Comparison of ENCODE assay signal across 7 mouse cellular contexts in genomic region chr2:77170633-77171105, GRCm38 (mm10). TPM values are rescaled to one million over a fixed set of nuclear protein-coding genes. Genes with fewer than 3 reads are reported as not detected.
DNase-seq lines count a peak whose midpoint lies in the region; ATAC-seq and TF ChIP-seq lines count a peak whose summit lies in the region.

Ccdc141 (minus strand) TSS chr2:77170636.

- peaks cover 10% of the 10 kb centered on the region for H3K4me1 ChIP-seq in testis, adult 2 months (ENCODE audit: control insufficient read depth, insufficient read depth, low read length)
- H3K4me1 ChIP-seq in forebrain, embryonic 16.5 days (replicated peaks; ENCODE audit: control insufficient read depth, insufficient read depth, low read length), result peaks cover 17% of the 10 kb centered on the region
- peaks cover 10% of the 10 kb centered on the region; the same call in 1 of the 2 replicates for H3K4me1 ChIP-seq in intestine, embryonic 16.5 days (ENCODE audit: control insufficient read depth, insufficient read depth, low read length)
- peaks cover 26% of the 10 kb centered on the region for H3K4me1 ChIP-seq in midbrain, embryonic 11.5 days (ENCODE audit: control insufficient read depth, insufficient read depth, low read length)

- no peak for TF ChIP-seq POLR2A in testis, adult 2 months (IDR thresholded peaks at IDR 0.05; ENCODE audit: control insufficient read depth, low read depth, low read length)

- ATAC-seq in forebrain, embryonic 16.5 days, result no peak
- ATAC-seq in intestine, embryonic 16.5 days, result no peak
- no peak for ATAC-seq in midbrain, embryonic 11.5 days (ENCODE audit: low FRiP score)

- DNase-seq in testis, postnatal 14 days (ENCODE audit: low spot score), result no peak
- DNase-seq in midbrain, embryonic 11.5 days (ENCODE audit: low spot score, missing footprints), result no peak
- no peak for DNase-seq in embryo, embryonic 9.5 days (ENCODE audit: extremely low spot score)
- DNase-seq in adrenal gland, adult 8-10 months, result no peak

- peak within 1 kb of the TSS; percentile 81 for H3K4me3 ChIP-seq in testis, adult 2 months (ENCODE audit: control insufficient read depth, low read depth, low read length)
- H3K4me3 ChIP-seq in forebrain, embryonic 16.5 days (replicated peaks; ENCODE audit: low read length), result peak within 1 kb of the TSS; percentile 39
- H3K4me3 ChIP-seq in intestine, embryonic 16.5 days (ENCODE audit: low read length), result peak within 1 kb of the TSS; percentile 59
- H3K4me3 ChIP-seq in midbrain, embryonic 11.5 days (ENCODE audit: low read depth, low read length), result peak within 1 kb of the TSS; percentile 23

- H3K4me2 ChIP-seq in forebrain, embryonic 16.5 days (ENCODE audit: low read length), result peak within 1 kb of the TSS; percentile 60
- peak within 1 kb of the TSS; percentile 93 for H3K4me2 ChIP-seq in intestine, embryonic 16.5 days (ENCODE audit: low read depth, low read length)
- H3K4me2 ChIP-seq in midbrain, embryonic 11.5 days, result peak within 1 kb of the TSS; percentile 56

- no peak for TF ChIP-seq CTCF in testis, adult 2 months (IDR thresholded peaks at IDR 0.05; ENCODE audit: control insufficient read depth, insufficient read depth, insufficient replicate concordance, low read depth, low read length)

- H3K9ac ChIP-seq in forebrain, embryonic 16.5 days (replicated peaks; ENCODE audit: low read depth, low read length), result peak within 1 kb of the TSS; percentile 35; the same call in 1 of the 2 replicates
- H3K9ac ChIP-seq in intestine, embryonic 16.5 days (ENCODE audit: low read depth, low read length), result peak within 1 kb of the TSS; percentile 59
- peak within 1 kb of the TSS; percentile 49; the same call in 1 of the 2 replicates for H3K9ac ChIP-seq in midbrain, embryonic 11.5 days (ENCODE audit: low read length)

- H3K27me3 ChIP-seq in testis, adult 2 months (ENCODE audit: control insufficient read depth, insufficient read depth, low read length), result no peaks in the 10 kb centered on the region
- H3K27me3 ChIP-seq in forebrain, embryonic 16.5 days (replicated peaks; ENCODE audit: control insufficient read depth, insufficient read depth, low read length), result no peaks in the 10 kb centered on the region
- no peaks in the 10 kb centered on the region for H3K27me3 ChIP-seq in intestine, embryonic 16.5 days (replicated peaks; ENCODE audit: control insufficient read depth, insufficient read depth, low read length)
- H3K27me3 ChIP-seq in midbrain, embryonic 11.5 days (ENCODE audit: control insufficient read depth, insufficient read depth, low read length), result no peaks in the 10 kb centered on the region

- no peaks in the 10 kb centered on the region for H3K36me3 ChIP-seq in testis, adult 2 months (ENCODE audit: control insufficient read depth, insufficient read depth, low read length)
- H3K36me3 ChIP-seq in forebrain, embryonic 16.5 days (ENCODE audit: control insufficient read depth, insufficient read depth), result no peaks in the 10 kb centered on the region
- H3K36me3 ChIP-seq in intestine, embryonic 16.5 days (ENCODE audit: control insufficient read depth, insufficient read depth, low read length), result no peaks in the 10 kb centered on the region
- H3K36me3 ChIP-seq in midbrain, embryonic 11.5 days (ENCODE audit: control insufficient read depth, insufficient read depth, low read length), result no peaks in the 10 kb centered on the region

- H3K9me3 ChIP-seq in forebrain, embryonic 16.5 days (ENCODE audit: control insufficient read depth, low read length), result no peaks in the 10 kb centered on the region
- H3K9me3 ChIP-seq in intestine, embryonic 16.5 days (ENCODE audit: control insufficient read depth, low read length), result no peaks in the 10 kb centered on the region
- no peaks in the 10 kb centered on the region for H3K9me3 ChIP-seq in midbrain, embryonic 11.5 days (ENCODE audit: control insufficient read depth, low read length)

- H3K27ac ChIP-seq in testis, adult 2 months (ENCODE audit: control insufficient read depth, insufficient read depth, low read depth, low read length), result peak within 1 kb of the TSS; percentile 87
- H3K27ac ChIP-seq in forebrain, embryonic 16.5 days (ENCODE audit: low read length), result no peak within 1 kb of the TSS
- peak within 1 kb of the TSS; percentile 21 for H3K27ac ChIP-seq in intestine, embryonic 16.5 days (ENCODE audit: low read length)
- H3K27ac ChIP-seq in midbrain, embryonic 11.5 days (ENCODE audit: low read depth, low read length), result no peak within 1 kb of the TSS

- 13% methylated on average over 6 of the region's 6 CpGs for WGBS in forebrain, embryonic 16.5 days
- WGBS in intestine, embryonic 16.5 days, result 11% methylated on average over 4 of the region's 6 CpGs
- whole genome bisulfite sequencing in midbrain, embryonic 11.5 days, result 26% methylated on average over 3 of the region's 6 CpGs

RNA-seq across cellular contexts. Expression of gene Ccdc141, which starts in this region (rescaled TPM):
- polyA plus RNA-seq in testis, adult 2 months (2012; rRNA removed), result 1.2 and 2.0 TPM in 2 replicates
- polyA plus RNA-seq in forebrain, embryonic 16.5 days (2015; fragmentation: Nextera tagmentation; extraction: Ambion mirVana), result 4.8 and 6.1 TPM in 2 replicates
- polyA plus RNA-seq in intestine, embryonic 16.5 days (2015; fragmentation: Nextera tagmentation; extraction: Ambion mirVana), result 3.7 and 4.4 TPM in 2 replicates
- polyA plus RNA-seq in midbrain, embryonic 11.5 days (2014; fragmentation: Nextera tagmentation; extraction: Ambion mirVana), result 2.5 and 4.4 TPM in 2 replicates
- total RNA-seq in adrenal gland, adult 8-10 months (2022), result 1 to 10 TPM; 5.0 to 9.8 (median 9.3) TPM

Comparison
In these comparisons a context has a peak if more than half of its experiments do, and no peak if none do; other contexts are left out.
1. H3K27ac ChIP-seq: peak in testis, adult 2 months (single experiment) and intestine, embryonic 16.5 days (single experiment); none in forebrain, embryonic 16.5 days (single experiment) and midbrain, embryonic 11.5 days (single experiment).
2. H3K4me3 ChIP-seq: peak in every context shown above with its lines; median percentile 81 in testis, adult 2 months; 59 in intestine, embryonic 16.5 days; 39 in forebrain, embryonic 16.5 days; 23 in midbrain, embryonic 11.5 days.
3. Peak in every context shown above with its lines, with median percentiles within 50 percentile points of each other: H3K4me2 ChIP-seq and H3K9ac ChIP-seq.